Mouse (Mus musculus) hindbrain, postnatal 0 days (tissue): Measurements from ENCODE around the gene Patl2. TPM values are rescaled to one million over a fixed set of nuclear protein-coding genes. Genes with fewer than 3 reads are reported as not detected.

Experiments used
- ATAC-seq: fragments of 200-750 bp; cut with Nextera tagmentation; 2 replicates; pipeline ENCODE4 v1.8.0; 2017; ENCODE audit warnings: mild to moderate bottlenecking, moderate TSS enrichment, moderate library complexity
- DNase-seq: peaks from one replicate; pipeline ENCODE4 v3.0.0-alpha.2; 2015; ENCODE audit warnings: low spot score
- H3K27ac ChIP-seq: fragments of 300-500 bp; sonication (generic); 2 replicates; pipeline ENCODE4 v1.5.1; 2014; ENCODE audit warnings: mild to moderate bottlenecking
- H3K27me3 ChIP-seq: fragments of 300-500 bp; sonication (generic); 2 replicates; pipeline ENCODE4 v1.6.1; 2014; ENCODE audit warnings: low read length, mixed read lengths; ENCODE audit not compliant: insufficient read depth
- H3K36me3 ChIP-seq: fragments of 300-500 bp; sonication (generic); 2 replicates; pipeline ENCODE4 v1.6.1; 2014; ENCODE audit warnings: low read length, mixed read lengths; ENCODE audit not compliant: insufficient read depth
- H3K4me1 ChIP-seq: fragments of 300-500 bp; sonication (generic); 2 replicates; pipeline ENCODE4 v1.6.1; 2014; ENCODE audit warnings: antibody characterized with exemption, low read length, mixed read lengths; ENCODE audit not compliant: insufficient read depth
- H3K4me2 ChIP-seq: fragments of 300-500 bp; sonication (generic); 2 replicates; pipeline ENCODE4 v1.6.1; 2014; ENCODE audit warnings: low read depth, mild to moderate bottlenecking, low read length, moderate library complexity, mixed read lengths
- H3K4me3 ChIP-seq: fragments of 300-500 bp; sonication (generic); 2 replicates; pipeline ENCODE4 v1.5.1; 2014; ENCODE audit warnings: low read length
- H3K9ac ChIP-seq: fragments of 300-500 bp; sonication (generic); replicated peaks from 2 replicates; pipeline ENCODE4 v1.6.1; 2014; ENCODE audit warnings: mild to moderate bottlenecking, low read length, moderate library complexity, mixed read lengths
- H3K9me3 ChIP-seq: fragments of 300-500 bp; sonication (generic); 2 replicates; pipeline ENCODE4 v1.6.1; 2016; ENCODE audit warnings: low read length, mixed read lengths
- CTCF ChIP-seq: IDR thresholded peaks from 2 replicates; pipeline ENCODE4 v1.5.1; 2016; ENCODE audit warnings: antibody characterized with exemption, control low read depth, low read depth
- WGBS: fragments of 180-500 bp; shearing (Covaris S2); extraction: QIAGEN DNeasy Blood & Tissue Kit; methylation state at CpG from one replicate; pipeline ENCODE4 v1.1.7; 2014; 5-methylcytosine and 5-hydroxymethylcytosine counted together
- polyA plus RNA-seq: library from polyadenylated mRNA; unstranded; fragments of >200 nt; fragmentation: Nextera tagmentation; extraction: Ambion mirVana; gene quantifications from 2 replicates; pipeline ENCODE4 v1.2.1, GENCODE M21; 2015
- total RNA-seq: library from RNA; depleted of rRNA; stranded (reverse); fragments of >200 nt; gene quantifications from 2 replicates; pipeline ENCODE4 v1.2.3, GENCODE M21; 2014; rRNA removed

Gene Patl2
- total RNA-seq (not detected in 2 replicates), polyA plus RNA-seq (0.09 and 0.19 TPM in 2 replicates)

- no peak within 1 kb of the TSS for H3K27ac ChIP-seq
- no peaks in the 10 kb centered on the region for H3K4me1 ChIP-seq
- no peaks in the 10 kb centered on the region for H3K36me3 ChIP-seq
- no peaks in the 10 kb centered on the region for H3K27me3 ChIP-seq
- no peaks in the 10 kb centered on the region for H3K9me3 ChIP-seq
- no peak for TF ChIP-seq CTCF
- WGBS = 84% methylated on average over 17 of the region's 17 CpGs
- DNase-seq (no peak), ATAC-seq (no peak)
- no peak within 1 kb of the TSS for H3K9ac ChIP-seq
- H3K4me2 ChIP-seq = no peak within 1 kb of the TSS
- no peak within 1 kb of the TSS for H3K4me3 ChIP-seq
Observed at GRCm38 (mm10) chr2:122186106-122186505, at the start of gene Patl2, which contains the start of gene Terb2. TSS of gene Patl2 (minus strand) at chr2:122186189. TSS of gene Terb2 (plus strand) at chr2:122186272.

GRCm38 (mm10) chr2:122235425-122235824 is 49.4 kb upstream of the Patl2 start:
- Histone ChIP-seq H3K4me2 (peak overlapping the region; percentile 84), H3K4me1 (0 out of 2 replicates have a peak, but pooled peaks cover 3% of the 10 kb centered on the region), H3K4me3 (peak overlapping the region; percentile 63), H3K27me3 (no peaks in the 10 kb centered on the region), H3K9ac (peak overlapping the region; percentile 55; the same call in 1 of the 2 replicates), H3K9me3 (no peaks in the 10 kb centered on the region), H3K27ac (no peak overlapping the region), H3K36me3 (no peaks in the 10 kb centered on the region)
- DNase-seq (no peak), ATAC-seq (no peak)
- no peak for TF ChIP-seq CTCF
- WGBS = 66% methylated on average over 2 of the region's 2 CpGs

- peak within 1 kb of the TSS; percentile 43 for H3K27ac ChIP-seq
- ATAC-seq = peak; percentile 96
- peak within 1 kb of the TSS; percentile 55 for H3K9ac ChIP-seq
- under 1% methylated on average over 35 of the region's 35 CpGs for WGBS
- H3K4me2 ChIP-seq = peak within 1 kb of the TSS; percentile 84
- peak within 1 kb of the TSS; percentile 63 for H3K4me3 ChIP-seq
- 0 out of 2 replicates have a peak, but pooled peaks cover 3% of the 10 kb centered on the region for H3K4me1 ChIP-seq
- no peak for TF ChIP-seq CTCF
- peak; percentile 93 for DNase-seq
- H3K9me3 ChIP-seq = no peaks in the 10 kb centered on the region
- H3K27me3 ChIP-seq = no peaks in the 10 kb centered on the region
- H3K36me3 ChIP-seq = no peaks in the 10 kb centered on the region
Observed at GRCm38 (mm10) chr2:122234611-122235288, 48.8 kb upstream of the Patl2 start, which contains the start of gene Sord. TSS of gene Sord (plus strand) at chr2:122234749.

DNA sequence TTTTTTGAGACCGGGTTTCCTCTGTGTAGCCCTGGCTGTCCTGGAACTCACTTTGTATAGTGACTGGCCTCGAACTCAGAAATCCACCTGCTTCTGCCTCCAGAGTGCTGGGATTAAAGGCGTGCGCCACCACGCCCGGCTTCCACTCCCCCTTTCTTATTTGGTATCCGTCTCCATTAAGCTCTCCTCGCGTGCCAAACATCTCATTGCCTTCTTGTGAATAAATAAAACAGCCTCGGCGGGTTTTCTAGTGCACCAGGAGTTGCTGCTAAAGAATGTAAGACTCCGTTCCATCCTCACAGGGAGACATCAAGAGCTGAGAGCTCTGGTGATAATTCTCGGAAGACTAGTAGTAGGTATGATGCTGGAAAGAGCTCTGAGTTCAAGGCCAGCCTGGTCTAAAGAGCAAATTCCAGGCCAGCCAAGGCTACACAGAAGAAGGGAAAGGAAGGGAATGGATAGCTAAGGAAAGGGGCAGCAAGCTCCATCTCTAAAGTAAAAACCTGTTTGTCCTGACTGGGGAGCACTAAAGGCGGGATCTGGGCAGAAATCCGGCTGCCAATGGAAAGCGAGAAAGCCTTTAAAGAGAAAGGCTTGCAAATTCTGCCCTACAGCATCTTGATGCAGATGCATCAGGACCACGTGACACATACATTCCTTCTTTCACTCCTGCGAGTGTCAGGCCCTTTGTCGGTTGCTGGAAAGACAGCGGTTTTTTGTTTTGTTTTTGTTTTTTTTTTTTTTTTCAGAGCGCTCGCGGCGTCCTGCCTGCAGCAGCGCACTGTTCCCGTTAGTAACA is 48.0 kb upstream of the Patl2 start:
- no peak for TF ChIP-seq CTCF
- H3K4me1 ChIP-seq = 0 out of 2 replicates have a peak, but pooled peaks cover 3% of the 10 kb centered on the region
- H3K4me3 ChIP-seq = peak overlapping the region; percentile 63
- DNase-seq = peak; percentile 72
- peak overlapping the region; percentile 55 for H3K9ac ChIP-seq
- peak; percentile 64 for ATAC-seq
- peak overlapping the region; percentile 84 for H3K4me2 ChIP-seq
- no peaks in the 10 kb centered on the region for H3K9me3 ChIP-seq
- 4% methylated on average over 26 of the region's 26 CpGs for WGBS
- no peaks in the 10 kb centered on the region for H3K36me3 ChIP-seq
- no peaks in the 10 kb centered on the region for H3K27me3 ChIP-seq
- peak overlapping the region; percentile 43 for H3K27ac ChIP-seq

GRCm38 (mm10) chr2:122233341-122233740 is 47.4 kb upstream of the Patl2 start:
- no peak for ATAC-seq
- no peaks in the 10 kb centered on the region for H3K36me3 ChIP-seq
- WGBS = 58% methylated on average over 5 of the region's 5 CpGs
- H3K4me3 ChIP-seq = peak overlapping the region; percentile 63; the same call in 1 of the 2 replicates
- no peaks in the 10 kb centered on the region for H3K27me3 ChIP-seq
- no peaks in the 10 kb centered on the region for H3K9me3 ChIP-seq
- TF ChIP-seq CTCF = no peak
- no peak for DNase-seq
- no peak overlapping the region for H3K9ac ChIP-seq
- H3K4me2 ChIP-seq = peak overlapping the region; percentile 84
- H3K4me1 ChIP-seq = 0 out of 2 replicates have a peak, but pooled peaks cover 3% of the 10 kb centered on the region
- no peak overlapping the region for H3K27ac ChIP-seq

- Histone ChIP-seq H3K4me2 (no peak overlapping the region), H3K4me1 (no peaks in the 10 kb centered on the region), H3K27ac (no peak overlapping the region), H3K9ac (no peak overlapping the region), H3K36me3 (no peaks in the 10 kb centered on the region), H3K9me3 (no peaks in the 10 kb centered on the region), H3K4me3 (no peak overlapping the region), H3K27me3 (no peaks in the 10 kb centered on the region)
- ATAC-seq (no peak), DNase-seq (no peak)
- TF ChIP-seq CTCF = no peak
- 68% methylated on average over 9 of the region's 9 CpGs for WGBS
Observed at GRCm38 (mm10) chr2:122231616-122232015, 45.6 kb upstream of the Patl2 start.
